Mouse (Mus musculus): ENCODE results near the gene Colgalt2. TPM values are rescaled to one million over a fixed set of nuclear protein-coding genes. Genes with fewer than 3 reads are reported as not detected.

Gene Colgalt2
- polyA plus RNA-seq, 2 experiments = 0.21 to 0.30 TPM

DNA sequence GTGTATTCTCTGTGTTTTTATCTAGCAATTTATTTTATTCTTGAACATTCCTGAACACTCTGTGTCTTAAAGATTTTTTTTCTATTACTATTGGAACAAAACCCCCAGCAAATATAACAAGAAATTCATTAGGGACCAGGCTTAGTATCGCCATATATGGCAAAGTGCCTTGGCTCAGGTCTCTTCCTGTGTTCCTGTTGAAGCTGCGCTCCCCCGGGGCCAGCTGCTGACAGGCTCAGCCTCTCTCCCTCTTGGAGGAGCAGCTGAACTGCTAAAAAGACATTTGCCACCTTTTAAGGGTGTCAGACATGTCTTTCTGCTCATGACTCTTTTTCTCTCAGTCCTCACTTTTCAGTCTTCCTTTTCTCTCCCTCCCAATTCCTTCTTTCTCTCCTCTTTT lies 66.7 kb downstream of the Colgalt2 start:
- Histone ChIP-seq H3K9ac (replicated peaks) (no peak overlapping the region), H3K4me3 (ENCODE audit: insufficient read depth in 1 of 2, low read depth in 2 of 2, low read length in 2 of 2) (no peak overlapping the region), H3K27me3 (ENCODE audit: control insufficient read depth, insufficient read depth, low read length) (no peaks in the 10 kb centered on the region), H3K27ac (no peak overlapping the region), H3K4me2 (ENCODE audit: low read depth) (no peak overlapping the region), H3K4me1 (replicated peaks; ENCODE audit: control insufficient read depth in 2 of 2, insufficient read depth in 2 of 2, low read length in 1 of 2) (no peaks in the 10 kb centered on the region), H3K9me3 (ENCODE audit: control insufficient read depth, low read length) (no peaks in the 10 kb centered on the region), H3K36me3 (replicated peaks; ENCODE audit: control insufficient read depth, insufficient read depth, low read depth) (no peaks in the 10 kb centered on the region)
- ATAC-seq (ENCODE audit: insufficient read depth) = no peak
- 44% methylated on average over 3 of the region's 3 CpGs for WGBS (ENCODE audit: insufficient replicate concordance)
- TF ChIP-seq CTCF (IDR thresholded peaks at IDR 0.05; ENCODE audit: low read depth) (no peak), EP300 (IDR thresholded peaks at IDR 0.05; ENCODE audit: low read depth) (no peak)
- no peak for DNase-seq (ENCODE audit: low read depth in 3 of 3, low spot score in 3 of 3)

DNA sequence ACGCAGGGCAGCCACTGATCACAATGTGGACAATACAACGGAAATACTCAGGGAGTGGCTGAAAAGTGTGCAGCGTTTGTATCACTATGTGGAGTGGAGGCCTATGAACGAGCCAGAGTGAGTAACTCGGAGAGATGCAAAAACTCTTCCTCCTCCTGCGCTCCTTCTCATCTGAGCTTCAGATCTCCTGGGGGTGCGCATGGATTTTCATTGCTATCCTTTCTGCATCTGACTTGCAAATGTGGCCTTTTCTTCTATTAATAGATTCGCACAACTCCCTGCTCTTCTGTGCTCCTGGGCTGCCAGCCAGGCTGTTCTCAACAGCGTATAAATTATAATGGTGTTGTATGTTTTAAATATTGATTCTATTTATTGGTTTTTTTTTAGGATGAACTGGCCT lies 68.8 kb downstream of the Colgalt2 start:
- Histone ChIP-seq H3K36me3 (replicated peaks; ENCODE audit: control insufficient read depth, insufficient read depth, low read depth) (no peaks in the 10 kb centered on the region), H3K27me3 (ENCODE audit: control insufficient read depth, insufficient read depth, low read length) (no peaks in the 10 kb centered on the region), H3K9me3 (ENCODE audit: control insufficient read depth, low read length) (no peaks in the 10 kb centered on the region), H3K4me3 (ENCODE audit: insufficient read depth in 1 of 2, low read depth in 2 of 2, low read length in 2 of 2) (no peak overlapping the region), H3K27ac (no peak overlapping the region), H3K4me1 (replicated peaks; ENCODE audit: control insufficient read depth in 2 of 2, insufficient read depth in 2 of 2, low read length in 1 of 2) (no peaks in the 10 kb centered on the region), H3K9ac (replicated peaks) (no peak overlapping the region), H3K4me2 (ENCODE audit: low read depth) (no peak overlapping the region)
- TF ChIP-seq EP300 (IDR thresholded peaks at IDR 0.05; ENCODE audit: low read depth) = no peak
- TF ChIP-seq CTCF (IDR thresholded peaks at IDR 0.05; ENCODE audit: low read depth) = no peak
- ATAC-seq (ENCODE audit: insufficient read depth) (no peak), DNase-seq (ENCODE audit: low read depth in 3 of 3, low spot score in 3 of 3) (no peak)
- 72% methylated on average over 9 of the region's 9 CpGs for WGBS (ENCODE audit: insufficient replicate concordance)

- Histone ChIP-seq H3K36me3 (replicated peaks; ENCODE audit: control insufficient read depth, insufficient read depth, low read depth) (no peaks in the 10 kb centered on the region), H3K4me1 (replicated peaks; ENCODE audit: control insufficient read depth in 2 of 2, insufficient read depth in 2 of 2, low read length in 1 of 2) (no peaks in the 10 kb centered on the region), H3K9me3 (ENCODE audit: control insufficient read depth, low read length) (no peaks in the 10 kb centered on the region), H3K9ac (replicated peaks) (no peak overlapping the region), H3K4me2 (ENCODE audit: low read depth) (no peak overlapping the region), H3K4me3 (ENCODE audit: insufficient read depth in 1 of 2, low read depth in 2 of 2, low read length in 2 of 2) (no peak overlapping the region), H3K27me3 (ENCODE audit: control insufficient read depth, insufficient read depth, low read length) (no peaks in the 10 kb centered on the region), H3K27ac (no peak overlapping the region)
- WGBS (ENCODE audit: insufficient replicate concordance) = 53% methylated on average over 4 of the region's 4 CpGs
- TF ChIP-seq EP300 (IDR thresholded peaks at IDR 0.05; ENCODE audit: low read depth) (no peak), CTCF (IDR thresholded peaks at IDR 0.05; ENCODE audit: low read depth) (no peak)
- ATAC-seq (ENCODE audit: insufficient read depth) (no peak), DNase-seq (ENCODE audit: low read depth in 3 of 3, low spot score in 3 of 3) (no peak)
These were observed 76.5 kb downstream of the Colgalt2 start for GRCm38 (mm10) chr1:152476126-152476525.

- DNase-seq (ENCODE audit: low read depth in 3 of 3, low spot score in 3 of 3) (no peak), ATAC-seq (ENCODE audit: insufficient read depth) (no peak)
- H3K27ac ChIP-seq = no peak overlapping the region
- no peaks in the 10 kb centered on the region for H3K36me3 ChIP-seq (replicated peaks; ENCODE audit: control insufficient read depth, insufficient read depth, low read depth)
- no peak overlapping the region for H3K4me2 ChIP-seq (ENCODE audit: low read depth)
- H3K9ac ChIP-seq (replicated peaks) = no peak overlapping the region
- 53% methylated on average over 1 of the region's 1 CpGs for WGBS (ENCODE audit: insufficient replicate concordance)
- H3K4me3 ChIP-seq (ENCODE audit: insufficient read depth in 1 of 2, low read depth in 2 of 2, low read length in 2 of 2) = no peak overlapping the region
- no peaks in the 10 kb centered on the region for H3K27me3 ChIP-seq (ENCODE audit: control insufficient read depth, insufficient read depth, low read length)
- TF ChIP-seq EP300 (IDR thresholded peaks at IDR 0.05; ENCODE audit: low read depth) = no peak
- no peaks in the 10 kb centered on the region for H3K9me3 ChIP-seq (ENCODE audit: control insufficient read depth, low read length)
- H3K4me1 ChIP-seq (replicated peaks; ENCODE audit: control insufficient read depth in 2 of 2, insufficient read depth in 2 of 2, low read length in 1 of 2) = no peaks in the 10 kb centered on the region
These were observed 91.2 kb downstream of the Colgalt2 start for GRCm38 (mm10) chr1:152490842-152491241.

GRCm38 (mm10) chr1:152492258-152492657 lies 92.6 kb downstream of the Colgalt2 start:
- Histone ChIP-seq H3K36me3 (replicated peaks; ENCODE audit: control insufficient read depth, insufficient read depth, low read depth) (no peaks in the 10 kb centered on the region), H3K27ac (no peak overlapping the region), H3K9ac (replicated peaks) (no peak overlapping the region), H3K9me3 (ENCODE audit: control insufficient read depth, low read length) (no peaks in the 10 kb centered on the region), H3K4me1 (replicated peaks; ENCODE audit: control insufficient read depth in 2 of 2, insufficient read depth in 2 of 2, low read length in 1 of 2) (no peaks in the 10 kb centered on the region), H3K27me3 (ENCODE audit: control insufficient read depth, insufficient read depth, low read length) (no peaks in the 10 kb centered on the region), H3K4me3 (ENCODE audit: insufficient read depth in 1 of 2, low read depth in 2 of 2, low read length in 2 of 2) (no peak overlapping the region), H3K4me2 (ENCODE audit: low read depth) (no peak overlapping the region)
- WGBS (ENCODE audit: insufficient replicate concordance) = 63% methylated on average over 1 of the region's 1 CpGs
- TF ChIP-seq EP300 (IDR thresholded peaks at IDR 0.05; ENCODE audit: low read depth) = no peak
- no peak for TF ChIP-seq CTCF (IDR thresholded peaks at IDR 0.05; ENCODE audit: low read depth)
- no peak for DNase-seq (ENCODE audit: low read depth in 3 of 3, low spot score in 3 of 3)
- no peak for ATAC-seq (ENCODE audit: insufficient read depth)
